Mouse (Mus musculus): ENCODE results near the gene Itgb1bp1. TPM values are rescaled to one million over a fixed set of nuclear protein-coding genes. Genes with fewer than 3 reads are reported as not detected.

Itgb1bp1 gene
- total and polyA plus RNA-seq, 2 experiments from 2014 or later = 37.5 to 42.1 TPM

DNA sequence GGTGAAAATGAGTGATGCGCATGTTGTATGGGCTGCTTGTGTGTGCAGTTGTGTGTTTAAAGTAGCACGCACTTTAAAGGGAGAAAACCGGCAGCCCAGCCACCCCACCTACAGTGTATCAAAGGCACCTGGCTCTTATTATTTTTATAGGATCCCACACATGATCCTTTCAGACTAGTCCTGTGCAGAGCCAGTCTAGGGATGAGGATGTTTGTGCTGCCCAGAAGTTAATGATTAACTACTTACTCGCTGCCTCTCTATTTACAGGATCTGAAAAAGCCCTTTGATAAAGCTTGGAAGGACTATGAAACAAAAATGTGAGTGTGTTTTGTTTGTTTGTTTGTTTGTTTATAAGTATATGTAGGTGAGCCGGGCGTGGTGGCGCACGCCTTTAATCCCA, 85.5 kb downstream of the Itgb1bp1 start:
- no peak for DNase-seq (ENCODE audit: low spot score)
- no peak for ATAC-seq (ENCODE audit: insufficient read depth, low read depth)
- no peaks in the 10 kb centered on the region for H3K27me3 ChIP-seq (ENCODE audit: control insufficient read depth, insufficient read depth, low read length)
- 89% methylated on average over 8 of the region's 8 CpGs for WGBS
- no peak overlapping the region for H3K4me2 ChIP-seq (ENCODE audit: low read depth, low read length)
- H3K4me3 ChIP-seq (ENCODE audit: low read depth, low read length) = no peak overlapping the region
- peaks cover 20% of the 10 kb centered on the region; the same call in 1 of the 2 replicates for H3K4me1 ChIP-seq (ENCODE audit: control insufficient read depth, insufficient read depth)
- no peak overlapping the region for H3K9ac ChIP-seq (replicated peaks; ENCODE audit: low read depth, low read length)
- TF ChIP-seq EP300 (IDR thresholded peaks at IDR 0.05; ENCODE audit: low read depth) (no peak), CTCF (IDR thresholded peaks at IDR 0.05; ENCODE audit: low read depth) (no peak)
- no peaks in the 10 kb centered on the region for H3K9me3 ChIP-seq (replicated peaks; ENCODE audit: control insufficient read depth, low read length)
- peaks cover 13% of the 10 kb centered on the region for H3K36me3 ChIP-seq (replicated peaks; ENCODE audit: control insufficient read depth, insufficient read depth, low read length)
- no peak overlapping the region for H3K27ac ChIP-seq (ENCODE audit: low read depth)

- TF ChIP-seq CTCF (IDR thresholded peaks at IDR 0.05; ENCODE audit: low read depth) = no peak
- no peak for TF ChIP-seq EP300 (IDR thresholded peaks at IDR 0.05; ENCODE audit: low read depth)
- Histone ChIP-seq H3K27ac (ENCODE audit: low read depth) (no peak overlapping the region), H3K4me3 (ENCODE audit: low read depth, low read length) (no peak overlapping the region), H3K9me3 (replicated peaks; ENCODE audit: control insufficient read depth, low read length) (no peaks in the 10 kb centered on the region), H3K9ac (replicated peaks; ENCODE audit: low read depth, low read length) (no peak overlapping the region), H3K36me3 (replicated peaks; ENCODE audit: control insufficient read depth, insufficient read depth, low read length) (peaks cover 13% of the 10 kb centered on the region), H3K4me1 (ENCODE audit: control insufficient read depth, insufficient read depth) (no peaks in the 10 kb centered on the region), H3K4me2 (ENCODE audit: low read depth, low read length) (no peak overlapping the region), H3K27me3 (ENCODE audit: control insufficient read depth, insufficient read depth, low read length) (no peaks in the 10 kb centered on the region)
- 82% methylated on average over 4 of the region's 4 CpGs for WGBS
- DNase-seq (ENCODE audit: low spot score) (no peak), ATAC-seq (ENCODE audit: insufficient read depth, low read depth) (no peak)
Measured at GRCm38 (mm10) chr12:21196420-21196819, 89.7 kb downstream of the Itgb1bp1 start.

DNA sequence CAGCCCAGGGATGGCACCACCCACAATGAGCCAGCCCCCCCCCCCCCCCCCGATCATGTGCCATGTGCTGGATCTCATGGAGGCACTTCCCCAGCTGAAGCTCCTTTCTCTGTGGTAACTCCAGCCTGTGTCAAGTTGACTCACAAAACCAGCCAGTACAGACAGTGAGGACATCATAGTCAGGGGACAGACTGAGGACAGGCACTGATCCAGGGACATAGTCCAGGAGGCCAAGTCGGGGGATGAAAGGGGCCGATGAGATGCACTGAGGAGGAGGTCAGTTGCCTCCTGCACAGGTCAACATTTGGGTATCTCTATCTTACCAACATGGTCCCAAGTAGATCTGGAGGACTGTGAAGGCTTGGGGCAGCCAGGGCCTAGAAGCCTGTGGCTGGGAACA, 90.6 kb downstream of the Itgb1bp1 start:
- Histone ChIP-seq H3K27ac (ENCODE audit: low read depth) (no peak overlapping the region), H3K9ac (replicated peaks; ENCODE audit: low read depth, low read length) (no peak overlapping the region), H3K9me3 (replicated peaks; ENCODE audit: control insufficient read depth, low read length) (no peaks in the 10 kb centered on the region), H3K4me1 (ENCODE audit: control insufficient read depth, insufficient read depth) (no peaks in the 10 kb centered on the region), H3K27me3 (ENCODE audit: control insufficient read depth, insufficient read depth, low read length) (no peaks in the 10 kb centered on the region), H3K4me2 (ENCODE audit: low read depth, low read length) (no peak overlapping the region), H3K36me3 (replicated peaks; ENCODE audit: control insufficient read depth, insufficient read depth, low read length) (peaks cover 12% of the 10 kb centered on the region), H3K4me3 (ENCODE audit: low read depth, low read length) (no peak overlapping the region)
- TF ChIP-seq CTCF (IDR thresholded peaks at IDR 0.05; ENCODE audit: low read depth) = no peak
- no peak for TF ChIP-seq EP300 (IDR thresholded peaks at IDR 0.05; ENCODE audit: low read depth)
- WGBS = 79% methylated on average over 3 of the region's 3 CpGs
- ATAC-seq (ENCODE audit: insufficient read depth, low read depth) (no peak), DNase-seq (ENCODE audit: low spot score) (no peak)

- no peak overlapping the region for H3K9ac ChIP-seq (replicated peaks; ENCODE audit: low read depth, low read length)
- WGBS = 60% methylated on average over 2 of the region's 2 CpGs
- no peak for ATAC-seq (ENCODE audit: insufficient read depth, low read depth)
- no peaks in the 10 kb centered on the region for H3K4me1 ChIP-seq (ENCODE audit: control insufficient read depth, insufficient read depth)
- H3K36me3 ChIP-seq (replicated peaks; ENCODE audit: control insufficient read depth, insufficient read depth, low read length) = no peaks in the 10 kb centered on the region
- H3K4me2 ChIP-seq (ENCODE audit: low read depth, low read length) = no peak overlapping the region
- H3K9me3 ChIP-seq (replicated peaks; ENCODE audit: control insufficient read depth, low read length) = no peaks in the 10 kb centered on the region
- TF ChIP-seq EP300 (IDR thresholded peaks at IDR 0.05; ENCODE audit: low read depth) (no peak), CTCF (IDR thresholded peaks at IDR 0.05; ENCODE audit: low read depth) (no peak)
- H3K27ac ChIP-seq (ENCODE audit: low read depth) = no peak overlapping the region
- no peak overlapping the region for H3K4me3 ChIP-seq (ENCODE audit: low read depth, low read length)
- DNase-seq (ENCODE audit: low spot score) = no peak
- H3K27me3 ChIP-seq (ENCODE audit: control insufficient read depth, insufficient read depth, low read length) = no peaks in the 10 kb centered on the region
Measured at GRCm38 (mm10) chr12:21191546-21191945, 94.5 kb downstream of the Itgb1bp1 start.

Other genes with a start within 250 kb of the Itgb1bp1 start
- 26.7 and 28.6 TPM in 2 replicates for gene Cpsf3, start 893 bp downstream of the Itgb1bp1 start, total RNA-seq (2014; rRNA removed; ENCODE audit: low replicate concordance)
- 51.8 and 52.5 TPM in 2 replicates for gene Cpsf3, start 893 bp downstream of the Itgb1bp1 start, polyA plus RNA-seq (2015; fragmentation: Nextera tagmentation; extraction: Ambion mirVana)
- 41.3 and 59.2 TPM in 2 replicates for gene Iah1, start 30.1 kb upstream of the Itgb1bp1 start, total RNA-seq (2014; rRNA removed; ENCODE audit: low replicate concordance)
- 44.8 and 49.0 TPM in 2 replicates for gene Iah1, start 30.1 kb upstream of the Itgb1bp1 start, polyA plus RNA-seq (2015; fragmentation: Nextera tagmentation; extraction: Ambion mirVana)
- 19.0 and 24.9 TPM in 2 replicates for gene Adam17, start 87.3 kb upstream of the Itgb1bp1 start, total RNA-seq (2014; rRNA removed; ENCODE audit: low replicate concordance)
- gene Adam17, start 87.3 kb upstream of the Itgb1bp1 start, polyA plus RNA-seq (2015; fragmentation: Nextera tagmentation; extraction: Ambion mirVana) = 16.5 and 16.6 TPM in 2 replicates
- 158 and 165 TPM in 2 replicates for gene Ywhaq, start 131.4 kb upstream of the Itgb1bp1 start, total RNA-seq (2014; rRNA removed; ENCODE audit: low replicate concordance)
- 224 and 234 TPM in 2 replicates for gene Ywhaq, start 131.4 kb upstream of the Itgb1bp1 start, polyA plus RNA-seq (2015; fragmentation: Nextera tagmentation; extraction: Ambion mirVana)

All from heart, postnatal 0 days (tissue).